Mouse (Mus musculus) cortical plate, adult 2 months (tissue): ENCODE measurements around the gene App.

Experiments
- CTCF ChIP-seq: fragments of 200-500 bp; IDR thresholded peaks from 2 replicates; pipeline ENCODE4 v1.5.1; 2011; ENCODE audit warnings: mild to moderate bottlenecking, control low read depth, low read length; ENCODE audit not compliant: insufficient read depth; ENCODE audit errors: extremely low read depth
- POLR2A ChIP-seq: fragments of 200-500 bp; IDR thresholded peaks from 2 replicates; pipeline ENCODE4 v1.6.1; 2011; ENCODE audit warnings: mild to moderate bottlenecking, low read length, control low read depth; ENCODE audit not compliant: insufficient read depth; ENCODE audit errors: extremely low read depth

DNA sequence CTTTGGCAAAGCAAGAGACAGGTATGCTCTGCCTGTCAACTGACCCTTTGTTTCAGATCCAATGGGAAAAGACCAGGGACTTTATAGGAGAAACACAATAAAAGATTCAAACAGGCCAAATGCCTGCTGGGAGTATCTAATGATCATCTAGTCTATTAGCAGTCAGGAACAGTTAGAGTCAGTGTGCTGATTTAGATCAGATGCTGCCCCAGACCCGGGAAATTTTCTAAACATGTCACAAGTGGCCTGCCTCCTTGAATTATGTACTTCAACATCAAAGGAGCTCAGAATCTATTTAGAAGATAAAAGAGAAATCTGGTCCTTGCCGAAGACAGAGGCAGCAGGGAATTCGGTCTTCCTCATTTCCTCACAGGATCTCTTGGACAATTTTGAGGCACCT lies 72.8 kb downstream of the App start:
- no peak for TF ChIP-seq POLR2A
- TF ChIP-seq CTCF: no peak
